Mouse (Mus musculus) thymus, adult 2 months (tissue): ENCODE measurements around the gene Tas2r126.

Experiments
- CTCF ChIP-seq: fragments of 200-500 bp; IDR thresholded peaks from 2 replicates; pipeline ENCODE4 v1.5.1; 2012; ENCODE audit warnings: mild to moderate bottlenecking, control low read depth, low read length, moderate library complexity, borderline replicate concordance; ENCODE audit not compliant: control insufficient read depth, poor library complexity, insufficient read depth; ENCODE audit errors: extremely low read depth
- POLR2A ChIP-seq: fragments of 200-500 bp; IDR thresholded peaks from 2 replicates; pipeline ENCODE4 v1.6.1; 2012; ENCODE audit warnings: mild to moderate bottlenecking, low read length, control low read depth, moderate library complexity; ENCODE audit not compliant: control insufficient read depth, poor library complexity, insufficient read depth; ENCODE audit errors: extremely low read depth

DNA sequence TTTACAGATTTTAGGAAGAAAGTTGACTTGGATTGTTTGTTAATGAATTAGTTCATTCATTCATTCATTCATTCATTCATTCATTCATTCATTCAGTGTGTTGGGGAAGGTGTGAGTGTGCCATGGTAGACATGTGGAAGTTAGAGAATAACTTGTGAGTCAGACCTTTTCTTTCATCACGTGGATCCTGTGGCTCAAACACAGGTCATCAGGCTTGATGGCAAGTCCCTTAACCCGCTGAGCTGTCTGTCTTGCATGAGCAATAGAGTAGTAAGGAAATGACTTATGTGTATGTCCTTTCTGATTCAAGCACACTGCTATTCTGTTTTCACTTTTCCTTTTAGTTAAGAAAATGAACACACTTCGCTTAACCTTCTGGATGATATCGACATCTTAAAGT, 36.2 kb downstream of the Tas2r126 start:
- no peak for TF ChIP-seq CTCF
- TF ChIP-seq POLR2A: no peak
